Mouse (Mus musculus): ENCODE results near the gene Mlana.

The Mlana gene

GRCm38 (mm10) chr19:29676479-29677193 is 21.0 kb upstream of the Mlana start:
- DNase-seq = no peak

GRCm38 (mm10) chr19:29678181-29678778 is 19.3 kb upstream of the Mlana start:
- no peak for DNase-seq

- no peak for DNase-seq
Observed at GRCm38 (mm10) chr19:29680182-29681152, 17.2 kb upstream of the Mlana start.

- DNase-seq = peak; percentile 79
Observed at GRCm38 (mm10) chr19:29683844-29684540, 13.6 kb upstream of the Mlana start.

GRCm38 (mm10) chr19:29695071-29695470 is 2.6 kb upstream of the Mlana start:
- no peak for DNase-seq

GRCm38 (mm10) chr19:29696309-29696708 is 1.3 kb upstream of the Mlana start:
- no peak for DNase-seq

- no peak for DNase-seq
Observed at GRCm38 (mm10) chr19:29696840-29697239, 784 bp upstream of the Mlana start.

- DNase-seq = no peak
Observed at GRCm38 (mm10) chr19:29701707-29702106, 4.1 kb downstream of the Mlana start.

- no peak for DNase-seq
Observed at GRCm38 (mm10) chr19:29704436-29704835, 6.8 kb downstream of the Mlana start.

GRCm38 (mm10) chr19:29707314-29707898 is 9.8 kb downstream of the Mlana start:
- DNase-seq = no peak

- DNase-seq = no peak
Observed at GRCm38 (mm10) chr19:29708003-29708402, 10.4 kb downstream of the Mlana start.

- no peak for DNase-seq
Observed at GRCm38 (mm10) chr19:29708461-29708860, 10.8 kb downstream of the Mlana start.

GRCm38 (mm10) chr19:29709461-29709860 is 11.8 kb downstream of the Mlana start:
- DNase-seq = no peak

GRCm38 (mm10) chr19:29713451-29713850 is 15.8 kb downstream of the Mlana start:
- DNase-seq = no peak

GRCm38 (mm10) chr19:29717854-29718253 is 20.2 kb downstream of the Mlana start:
- DNase-seq = no peak

- DNase-seq = no peak
Observed at GRCm38 (mm10) chr19:29718476-29718875, 20.9 kb downstream of the Mlana start.

GRCm38 (mm10) chr19:29735421-29735820 is 37.8 kb downstream of the Mlana start:
- no peak for DNase-seq

- DNase-seq = no peak
Observed at GRCm38 (mm10) chr19:29739608-29740007, 42.0 kb downstream of the Mlana start.

- DNase-seq = no peak
Observed at GRCm38 (mm10) chr19:29740661-29741060, 43.0 kb downstream of the Mlana start.

GRCm38 (mm10) chr19:29743531-29743930 is 45.9 kb downstream of the Mlana start:
- DNase-seq = no peak

- DNase-seq = no peak
Observed at GRCm38 (mm10) chr19:29750994-29751393, 53.4 kb downstream of the Mlana start.

GRCm38 (mm10) chr19:29753939-29754338 is 56.3 kb downstream of the Mlana start:
- no peak for DNase-seq
